Mouse (Mus musculus) macrophage (primary cell): ENCODE data around the gene Slc27a3. TPM values are rescaled to one million over a fixed set of nuclear protein-coding genes. Genes with fewer than 3 reads are reported as not detected.
"Not testable (repeated sequence)": the region's sequence is repeated elsewhere in the genome, so short reads cannot be mapped to it uniquely, and the experiment has no call there.

Source experiments
- H3K27ac ChIP-seq: fragments of 350-480 bp; formaldehyde crosslinking; 2 replicates; pipeline ENCODE4 v1.9.0; 2021
- H3K36me3 ChIP-seq: fragments of 350-480 bp; formaldehyde crosslinking; 2 replicates; pipeline ENCODE4 v1.9.0; 2021; ENCODE audit errors: inconsistent target
- H3K4me3 ChIP-seq: fragments of 350-480 bp; formaldehyde crosslinking; 2 replicates; pipeline ENCODE4 v1.9.0; 2021; ENCODE audit errors: inconsistent target
- H3K79me2 ChIP-seq: fragments of 350-480 bp; formaldehyde crosslinking; 2 replicates; pipeline ENCODE4 v1.9.0; 2021; ENCODE audit errors: inconsistent target
- WGBS: methylation state at CpG from one replicate; pipeline ENCODE4 v1.1.7; 2026; ENCODE audit warnings: inconsistent platforms; ENCODE audit not compliant: missing documents; 5-methylcytosine and 5-hydroxymethylcytosine counted together
- polyA plus RNA-seq: library from polyadenylated mRNA; stranded (reverse); fragments of 250-400 nt; gene quantifications from 3 replicates; pipeline ENCODE4 v1.2.4, GENCODE M21; 2018; ENCODE audit warnings: inconsistent platforms

The Slc27a3 gene
- polyA plus RNA-seq, 1 experiment from 2014 or later: 0.09 TPM

DNA sequence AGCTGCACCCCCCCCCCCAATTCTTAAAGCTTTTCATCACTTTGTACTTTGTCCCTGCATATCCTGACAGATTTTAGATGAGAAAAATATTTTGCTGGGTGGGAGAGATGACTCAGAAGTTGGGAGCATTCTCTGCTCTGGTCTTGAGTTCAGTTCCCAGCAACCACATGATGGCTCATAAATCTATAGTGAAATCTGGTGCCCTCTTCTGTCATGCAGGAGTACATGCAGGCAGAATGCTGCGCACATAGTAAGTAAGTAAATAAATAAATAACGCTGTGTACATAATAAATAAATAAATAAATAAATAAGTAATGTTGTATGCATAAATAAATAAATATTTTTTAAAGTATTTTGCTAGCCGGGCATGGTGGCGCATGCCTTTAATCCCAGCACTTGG lies 41.9 kb downstream of the Slc27a3 start:
- Histone ChIP-seq H3K79me2 (peaks cover 39% of the 10 kb centered on the region; the same call in 1 of the 2 replicates), H3K36me3 (peaks cover 38% of the 10 kb centered on the region), H3K27ac (no peak overlapping the region), H3K4me3 (no peak overlapping the region)
- 100% methylated on average over 2 of the region's 4 CpGs for WGBS

DNA sequence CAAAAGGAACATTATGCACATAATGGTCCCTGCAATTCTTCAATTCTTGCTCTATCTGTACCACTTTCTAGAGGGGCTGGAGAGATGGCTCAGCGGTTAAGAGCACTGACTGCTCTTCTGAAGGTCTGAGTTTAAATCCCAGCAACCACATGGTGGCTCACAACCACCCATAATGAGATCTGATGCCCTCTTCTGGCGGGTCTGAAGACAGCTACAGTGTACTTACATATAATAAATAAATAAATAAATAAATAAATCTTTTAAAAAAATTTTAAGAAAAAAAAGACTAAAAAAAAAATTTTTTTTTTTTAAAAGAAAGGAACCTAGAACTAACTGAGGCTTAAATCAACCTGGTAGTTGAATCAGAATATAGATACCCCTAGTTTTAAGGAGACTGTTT lies 46.9 kb downstream of the Slc27a3 start:
- not testable (repeated sequence) for H3K27ac ChIP-seq, H3K4me3 ChIP-seq
- peaks cover 14% of the 10 kb centered on the region for H3K36me3 ChIP-seq
- peaks cover 86% of the 10 kb centered on the region for H3K79me2 ChIP-seq
- WGBS: 100% methylated on average over 1 of the region's 2 CpGs

DNA sequence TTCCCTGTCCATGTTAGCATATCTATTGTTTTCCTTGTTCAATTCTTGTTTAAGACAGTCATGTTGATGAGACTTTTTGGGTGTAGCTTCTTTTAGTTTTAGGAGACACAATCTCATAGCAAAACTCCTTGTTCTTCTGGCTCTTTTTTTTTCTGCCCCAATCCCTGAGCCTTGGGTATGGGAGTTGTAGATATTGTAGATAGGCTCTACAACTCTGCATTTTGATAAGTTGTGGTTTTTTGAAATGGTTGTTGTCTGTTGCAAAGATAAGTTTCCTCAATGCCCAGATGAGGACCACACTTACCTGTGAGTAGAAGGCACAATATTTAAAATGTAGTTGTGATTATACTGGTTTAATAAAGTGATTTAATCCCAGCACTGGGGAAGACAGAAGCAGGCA lies 49.6 kb downstream of the Slc27a3 start:
- Histone ChIP-seq H3K27ac (no peak overlapping the region), H3K36me3 (peaks cover 14% of the 10 kb centered on the region), H3K79me2 (peaks cover 86% of the 10 kb centered on the region), H3K4me3 (no peak overlapping the region)

DNA sequence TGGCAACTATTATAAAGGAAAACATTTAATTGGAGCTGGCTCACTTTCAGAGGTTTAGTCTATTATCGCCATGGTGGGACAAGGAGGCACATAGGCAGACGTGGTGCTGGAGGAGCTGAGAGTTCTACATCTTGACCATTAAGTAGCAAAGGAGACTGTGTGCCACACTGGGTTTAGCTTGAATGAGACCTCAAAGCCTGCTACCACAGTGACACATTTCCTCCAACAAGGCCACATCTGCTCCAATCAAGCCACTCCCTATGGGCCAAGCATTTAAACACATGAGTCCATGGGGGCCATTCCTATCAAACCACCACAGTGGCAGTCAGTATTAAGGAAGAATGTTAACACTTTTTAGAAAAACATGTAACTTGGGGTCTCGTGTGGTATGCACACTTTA lies 51.5 kb downstream of the Slc27a3 start:
- Histone ChIP-seq H3K36me3 (peaks cover 14% of the 10 kb centered on the region), H3K4me3 (no peak overlapping the region), H3K27ac (no peak overlapping the region), H3K79me2 (peaks cover 94% of the 10 kb centered on the region)
- WGBS: 96% methylated on average over 3 of the region's 3 CpGs

DNA sequence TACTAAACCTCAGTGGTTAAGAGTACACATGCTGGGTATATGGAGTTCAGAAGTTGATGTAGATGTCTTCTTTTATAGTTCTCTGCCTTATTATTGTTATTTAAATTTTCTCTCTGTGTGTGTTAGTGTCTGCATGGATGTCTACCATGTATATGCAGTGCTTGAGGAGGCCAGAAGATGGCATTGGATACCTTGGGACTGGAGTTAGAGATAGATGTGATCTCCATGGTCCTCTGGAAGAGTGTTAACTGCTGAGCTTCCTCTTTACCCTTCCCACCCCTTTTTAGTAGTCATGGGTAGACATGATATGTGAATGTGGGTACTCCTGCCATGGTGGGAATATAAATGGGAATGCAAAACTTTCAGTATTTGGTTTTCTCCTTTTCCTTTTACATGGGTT lies 54.2 kb downstream of the Slc27a3 start:
- H3K4me3 ChIP-seq: no peak overlapping the region
- H3K36me3 ChIP-seq: no peaks in the 10 kb centered on the region
- H3K27ac ChIP-seq: no peak overlapping the region
- peaks cover 100% of the 10 kb centered on the region for H3K79me2 ChIP-seq

Other genes starting within 250 kb of the Slc27a3 start
- gene Rps27, start 176.3 kb downstream of the Slc27a3 start, polyA plus RNA-seq: 1,141 to 3,573 TPM (median 2,291 TPM) in 3 replicates
- gene Rab13, start 176.2 kb downstream of the Slc27a3 start, polyA plus RNA-seq: 11.7 to 20.8 TPM (median 17.5 TPM) in 3 replicates
- gene Jtb, start 158.3 kb downstream of the Slc27a3 start, polyA plus RNA-seq: 41.1 to 83.2 TPM (median 71.3 TPM) in 3 replicates
- 0.79 to 1.2 TPM (median 1.2 TPM) in 3 replicates for gene Creb3l4, start 146.4 kb downstream of the Slc27a3 start, polyA plus RNA-seq
- gene Slc39a1, start 141.8 kb downstream of the Slc27a3 start, polyA plus RNA-seq: 169 to 236 TPM (median 174 TPM) in 3 replicates
- 15.7 to 39.3 TPM (median 26.5 TPM) in 3 replicates for gene Crtc2, start 135.8 kb downstream of the Slc27a3 start, polyA plus RNA-seq
- gene Dennd4b, start 124.8 kb downstream of the Slc27a3 start, polyA plus RNA-seq: 25.4 to 40.1 TPM (median 34.8 TPM) in 3 replicates
- 14.7 to 25.3 TPM (median 17.8 TPM) in 3 replicates for gene Gatad2b, start 96.8 kb downstream of the Slc27a3 start, polyA plus RNA-seq
- 20.2 to 26.1 TPM (median 23.4 TPM) in 3 replicates for gene Ints3, start 43.7 kb upstream of the Slc27a3 start, polyA plus RNA-seq
- 0.35 to 1.1 TPM (median 0.40 TPM) in 3 replicates for gene Npr1, start 75.9 kb upstream of the Slc27a3 start, polyA plus RNA-seq
- gene Ilf2, start 86.2 kb upstream of the Slc27a3 start, polyA plus RNA-seq: 17.9 to 39.5 TPM (median 31.2 TPM) in 3 replicates
- gene Snapin, start 101.1 kb upstream of the Slc27a3 start, polyA plus RNA-seq: 56.7 to 92.3 TPM (median 76.9 TPM) in 3 replicates
- gene Chtop, start 119.6 kb upstream of the Slc27a3 start, polyA plus RNA-seq: 50.7 to 64.7 TPM (median 57.9 TPM) in 3 replicates
- 229 to 857 TPM (median 718 TPM) in 3 replicates for gene S100a1, start 124.5 kb upstream of the Slc27a3 start, polyA plus RNA-seq
- 61.0 to 85.4 TPM (median 63.2 TPM) in 3 replicates for gene S100a13, start 124.5 kb upstream of the Slc27a3 start, polyA plus RNA-seq
- gene S100a14, start 136.9 kb upstream of the Slc27a3 start, polyA plus RNA-seq: not detected in 3 replicates
- not detected in 3 replicates for gene S100a16, start 147.3 kb upstream of the Slc27a3 start, polyA plus RNA-seq
- not detected in 3 replicates for gene S100a3, start 170.6 kb upstream of the Slc27a3 start, polyA plus RNA-seq
- gene S100a2, start 200.3 kb upstream of the Slc27a3 start, polyA plus RNA-seq: not detected in 3 replicates
- gene Gm42674, start 212.0 kb upstream of the Slc27a3 start, polyA plus RNA-seq: not detected in 3 replicates
- 174 to 303 TPM (median 196 TPM) in 3 replicates for gene S100a4, start 213.8 kb upstream of the Slc27a3 start, polyA plus RNA-seq
- not detected in 3 replicates for gene S100a5, start 218.6 kb upstream of the Slc27a3 start, polyA plus RNA-seq
- 41.2 to 308 TPM (median 103 TPM) in 3 replicates for gene S100a6, start 222.9 kb upstream of the Slc27a3 start, polyA plus RNA-seq